Mouse (Mus musculus) heart, embryonic 11.5 days (tissue): ENCODE measurements around the gene Dpysl4. TPM values are rescaled to one million over a fixed set of nuclear protein-coding genes. Genes with fewer than 3 reads are reported as not detected.

Experiments
- ATAC-seq: fragments of 200-750 bp; cut with Nextera tagmentation; replicated peaks from 2 replicates; pipeline ENCODE4 v1.8.0; 2017; ENCODE audit warnings: moderate library complexity; ENCODE audit not compliant: insufficient number of reproducible peaks, low FRiP score, low TSS enrichment
- H3K27ac ChIP-seq: fragments of 300-500 bp; sonication (generic); 2 replicates; pipeline ENCODE4 v1.5.1; 2014; ENCODE audit warnings: mild to moderate bottlenecking, low read depth, low read length
- H3K27me3 ChIP-seq: fragments of 300-500 bp; sonication (generic); 2 replicates; pipeline ENCODE4 v1.6.1; 2014; ENCODE audit warnings: mild to moderate bottlenecking, low read length, mixed read lengths; ENCODE audit not compliant: control insufficient read depth, insufficient read depth
- H3K36me3 ChIP-seq: fragments of 300-500 bp; sonication (generic); 2 replicates; pipeline ENCODE4 v1.6.1; 2014; ENCODE audit warnings: mild to moderate bottlenecking, low read length, moderate library complexity, mixed read lengths; ENCODE audit not compliant: control insufficient read depth, insufficient read depth
- H3K4me1 ChIP-seq: fragments of 300-500 bp; sonication (generic); 2 replicates; pipeline ENCODE4 v1.6.1; 2014; ENCODE audit warnings: low read length; ENCODE audit not compliant: control insufficient read depth, insufficient read depth
- H3K4me2 ChIP-seq: fragments of 300-500 bp; sonication (generic); 2 replicates; pipeline ENCODE4 v1.6.1; 2014; ENCODE audit warnings: mild to moderate bottlenecking, moderate library complexity
- H3K4me3 ChIP-seq: fragments of 300-500 bp; sonication (generic); 2 replicates; pipeline ENCODE4 v1.5.1; 2014; ENCODE audit warnings: low read depth, low read length
- H3K9ac ChIP-seq: fragments of 300-500 bp; sonication (generic); 2 replicates; pipeline ENCODE4 v1.6.1; 2014; ENCODE audit warnings: mild to moderate bottlenecking, low read depth, low read length, moderate library complexity
- H3K9me3 ChIP-seq: fragments of 300-500 bp; sonication (generic); replicated peaks from 2 replicates; pipeline ENCODE4 v1.6.1; 2016; ENCODE audit warnings: low read length; ENCODE audit not compliant: control insufficient read depth
- WGBS: fragments of 180-500 bp; shearing (Covaris S2); extraction: QIAGEN DNeasy Blood & Tissue Kit; methylation state at CpG from one replicate; pipeline ENCODE4 v1.1.7; 2014; ENCODE audit not compliant: insufficient replicate concordance; 5-methylcytosine and 5-hydroxymethylcytosine counted together
- polyA plus RNA-seq: library from polyadenylated mRNA; unstranded; fragments of >200 nt; fragmentation: Nextera tagmentation; extraction: Ambion mirVana; gene quantifications from 2 replicates; pipeline ENCODE4 v1.2.1, GENCODE M21; 2014

The Dpysl4 gene
- 3.9 and 4.4 TPM in 2 replicates for polyA plus RNA-seq

- H3K4me3 ChIP-seq, result peak within 1 kb of the TSS; percentile 56
- no peak within 1 kb of the TSS for H3K27ac ChIP-seq
- 0 out of 2 replicates have a peak, but pooled peaks have one; percentile 44 for ATAC-seq
- no peaks in the 10 kb centered on the region for H3K36me3 ChIP-seq
- peak within 1 kb of the TSS; percentile 72 for H3K9ac ChIP-seq
- peaks cover 47% of the 10 kb centered on the region for H3K27me3 ChIP-seq
- H3K4me1 ChIP-seq, result peaks cover 4% of the 10 kb centered on the region; the same call in 1 of the 2 replicates
- WGBS, result 5% methylated on average over 32 of the region's 32 CpGs
- H3K9me3 ChIP-seq, result no peaks in the 10 kb centered on the region
- peak within 1 kb of the TSS; percentile 92 for H3K4me2 ChIP-seq
Measured at GRCm38 (mm10) chr7:139085629-139086194, at the start of gene Dpysl4. TSS of gene Dpysl4 (plus strand) at chr7:139086001.

- H3K4me2 ChIP-seq, result no peak overlapping the region
- ATAC-seq, result no peak
- no peaks in the 10 kb centered on the region for H3K4me1 ChIP-seq
- H3K4me3 ChIP-seq, result no peak overlapping the region
- H3K36me3 ChIP-seq, result no peaks in the 10 kb centered on the region
- H3K9me3 ChIP-seq, result no peaks in the 10 kb centered on the region
- peaks cover 5% of the 10 kb centered on the region; the same call in 1 of the 2 replicates for H3K27me3 ChIP-seq
- no peak overlapping the region for H3K27ac ChIP-seq
- H3K9ac ChIP-seq, result no peak overlapping the region
- WGBS, result 40% methylated on average over 4 of the region's 4 CpGs
Measured at GRCm38 (mm10) chr7:139063406-139063805, 22.4 kb upstream of the Dpysl4 start.

- ATAC-seq, result no peak; the same call in 1 of the 2 replicates
- Histone ChIP-seq H3K36me3 (no peaks in the 10 kb centered on the region), H3K4me2 (no peak overlapping the region), H3K9me3 (no peaks in the 10 kb centered on the region), H3K9ac (no peak overlapping the region), H3K4me3 (no peak overlapping the region), H3K27me3 (peaks cover 5% of the 10 kb centered on the region; the same call in 1 of the 2 replicates), H3K27ac (no peak overlapping the region), H3K4me1 (no peaks in the 10 kb centered on the region)
- 0% methylated on average over 2 of the region's 2 CpGs for WGBS
Measured at GRCm38 (mm10) chr7:139068182-139068623, 17.6 kb upstream of the Dpysl4 start.

- H3K4me3 ChIP-seq, result no peak overlapping the region
- H3K27ac ChIP-seq, result no peak overlapping the region
- WGBS, result 21% methylated on average over 6 of the region's 6 CpGs
- no peaks in the 10 kb centered on the region; the same call in 1 of the 2 replicates for H3K27me3 ChIP-seq
- no peaks in the 10 kb centered on the region for H3K9me3 ChIP-seq
- H3K9ac ChIP-seq, result no peak overlapping the region
- no peaks in the 10 kb centered on the region for H3K36me3 ChIP-seq
- no peak overlapping the region for H3K4me2 ChIP-seq
- no peak for ATAC-seq
- H3K4me1 ChIP-seq, result no peaks in the 10 kb centered on the region
Measured at GRCm38 (mm10) chr7:139074189-139074588, 11.6 kb upstream of the Dpysl4 start.

- Histone ChIP-seq H3K9ac (no peak overlapping the region), H3K9me3 (no peaks in the 10 kb centered on the region), H3K27ac (no peak overlapping the region), H3K36me3 (no peaks in the 10 kb centered on the region), H3K27me3 (no peaks in the 10 kb centered on the region; the same call in 1 of the 2 replicates), H3K4me1 (no peaks in the 10 kb centered on the region), H3K4me3 (no peak overlapping the region), H3K4me2 (no peak overlapping the region)
- ATAC-seq, result no peak
- 54% methylated on average over 14 of the region's 14 CpGs for WGBS
Measured at GRCm38 (mm10) chr7:139075054-139075794, 10.6 kb upstream of the Dpysl4 start.

- WGBS, result 14% methylated on average over 7 of the region's 7 CpGs
- ATAC-seq, result no peak
Measured at GRCm38 (mm10) chr7:139077283-139077682, 8.5 kb upstream of the Dpysl4 start.

GRCm38 (mm10) chr7:139078181-139078580, 7.6 kb upstream of the Dpysl4 start:
- Histone ChIP-seq H3K27ac (no peak overlapping the region), H3K4me1 (no peaks in the 10 kb centered on the region), H3K9me3 (no peaks in the 10 kb centered on the region), H3K4me3 (no peak overlapping the region), H3K27me3 (peaks cover 3% of the 10 kb centered on the region), H3K36me3 (no peaks in the 10 kb centered on the region), H3K4me2 (no peak overlapping the region), H3K9ac (no peak overlapping the region)
- WGBS, result 57% methylated on average over 6 of the region's 6 CpGs
- no peak for ATAC-seq

More at GRCm38 (mm10) chr7:139077283-139077682, 8.5 kb upstream of the Dpysl4 start:
- Histone ChIP-seq H3K27me3 (no peaks in the 10 kb centered on the region; the same call in 1 of the 2 replicates), H3K9ac (no peak overlapping the region), H3K9me3 (no peaks in the 10 kb centered on the region), H3K27ac (no peak overlapping the region), H3K36me3 (no peaks in the 10 kb centered on the region), H3K4me2 (no peak overlapping the region), H3K4me1 (no peaks in the 10 kb centered on the region), H3K4me3 (no peak overlapping the region)

- no peak for ATAC-seq
- no peak overlapping the region for H3K27ac ChIP-seq
- H3K4me2 ChIP-seq, result no peak overlapping the region
- H3K36me3 ChIP-seq, result no peaks in the 10 kb centered on the region
- H3K9ac ChIP-seq, result no peak overlapping the region
- no peaks in the 10 kb centered on the region for H3K4me1 ChIP-seq
- 69% methylated on average over 7 of the region's 7 CpGs for WGBS
- H3K9me3 ChIP-seq, result no peaks in the 10 kb centered on the region
- no peak overlapping the region for H3K4me3 ChIP-seq
- peaks cover 6% of the 10 kb centered on the region for H3K27me3 ChIP-seq
Measured at GRCm38 (mm10) chr7:139079141-139079540, 6.7 kb upstream of the Dpysl4 start.
